Mouse (Mus musculus): Measurements from ENCODE around the gene Sec61a1.

GRCm38 (mm10) chr6:88500405-88500767 lies 18.3 kb downstream of the Sec61a1 start:
- TF ChIP-seq EP300 (optimal IDR thresholded peaks at IDR 0.05), result no peak
- no peak for TF ChIP-seq CTCF (IDR thresholded peaks at IDR 0.05; ENCODE audit: low read depth)

Measured in stomach, postnatal 0 days (tissue).